Mouse (Mus musculus) T-helper 17 cell (primary cell): ENCODE measurements around the gene Clec11a.

Experiments
- in situ Hi-C, 2 experiments: fragments of 300-600 bp; cut with MboI, MseI; formaldehyde crosslinking; loops; 1 replicate in 1 of 2; 2 replicates in 1 of 2; pipeline ENCODE4 v1.15.1; 2025; ENCODE audit warnings: high pct_unique_total_duplicates in 2 of 2

Clec11a gene

DNA sequence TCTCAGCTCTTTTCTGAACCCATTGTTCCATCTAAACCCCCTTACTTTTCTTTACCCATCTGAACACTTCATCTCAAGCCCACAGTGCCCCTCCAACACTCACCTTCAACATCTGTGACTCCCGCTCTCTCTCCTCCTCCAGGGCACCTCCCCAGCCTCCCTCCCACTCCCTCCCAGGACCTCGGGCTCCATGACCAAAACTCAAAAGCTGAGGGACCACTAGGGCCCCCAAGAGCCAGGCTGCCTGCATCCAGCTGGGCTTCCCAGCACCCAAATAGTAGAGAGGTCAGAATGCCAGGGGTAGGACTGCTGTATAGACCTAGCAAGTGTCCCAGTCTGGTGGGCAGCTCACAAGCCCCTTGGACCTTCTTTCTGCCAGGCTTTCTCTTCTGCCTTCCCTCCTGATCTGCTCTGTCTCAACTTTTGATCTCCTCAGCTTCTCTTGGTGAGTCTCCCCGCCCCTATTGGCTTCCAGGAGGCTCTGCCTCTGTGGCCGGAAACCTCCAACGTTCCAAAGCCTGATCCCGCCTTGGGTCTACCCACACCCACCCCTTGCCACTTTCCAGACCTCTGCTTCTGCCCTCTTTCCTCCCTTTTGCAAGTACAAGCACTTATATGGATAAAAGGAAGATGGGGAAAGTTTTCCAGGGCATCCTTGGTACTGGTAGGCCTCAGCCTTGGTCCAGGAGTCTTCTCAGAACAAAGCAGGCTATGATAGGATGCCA lies at the start of gene Clec11a:
TSS of gene Clec11a (minus strand) at position 387 of the 725 bp plus-strand sequence.
- in situ Hi-C loops, result loop anchor here in 1 of 2 experiments (10.0 kb wide), 1 partner anchor 722 kb away; no protein-coding TSS in a partner anchor

DNA sequence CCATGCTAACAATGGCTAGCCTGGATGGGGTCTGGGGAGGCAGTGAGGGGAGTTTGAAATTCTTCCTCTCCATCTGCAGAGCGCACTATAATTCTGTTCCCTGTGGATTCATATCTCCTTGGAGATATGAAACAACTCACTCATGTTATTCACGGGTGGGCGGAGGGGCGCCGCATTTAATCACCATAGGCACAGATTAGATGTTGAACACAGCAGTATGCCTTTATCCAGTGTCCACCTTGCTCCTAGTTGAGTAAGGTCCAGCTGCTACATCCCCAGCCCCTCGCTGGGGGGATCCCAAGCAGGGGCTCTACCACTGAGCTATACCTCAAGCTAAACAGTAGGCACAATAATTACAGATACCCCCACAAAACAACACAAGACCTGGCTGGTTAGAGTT lies 48.7 kb upstream of the Clec11a start:
- in situ Hi-C loops, result no loop called here

GRCm38 (mm10) chr7:44353601-44354340 lies 47.1 kb upstream of the Clec11a start:
- in situ Hi-C loops, result loop anchor here (5.0 kb wide), 2 partner anchors 86 to 96 kb away; partner anchors contain the start of gene Acp4 (in 1 of the 2)

DNA sequence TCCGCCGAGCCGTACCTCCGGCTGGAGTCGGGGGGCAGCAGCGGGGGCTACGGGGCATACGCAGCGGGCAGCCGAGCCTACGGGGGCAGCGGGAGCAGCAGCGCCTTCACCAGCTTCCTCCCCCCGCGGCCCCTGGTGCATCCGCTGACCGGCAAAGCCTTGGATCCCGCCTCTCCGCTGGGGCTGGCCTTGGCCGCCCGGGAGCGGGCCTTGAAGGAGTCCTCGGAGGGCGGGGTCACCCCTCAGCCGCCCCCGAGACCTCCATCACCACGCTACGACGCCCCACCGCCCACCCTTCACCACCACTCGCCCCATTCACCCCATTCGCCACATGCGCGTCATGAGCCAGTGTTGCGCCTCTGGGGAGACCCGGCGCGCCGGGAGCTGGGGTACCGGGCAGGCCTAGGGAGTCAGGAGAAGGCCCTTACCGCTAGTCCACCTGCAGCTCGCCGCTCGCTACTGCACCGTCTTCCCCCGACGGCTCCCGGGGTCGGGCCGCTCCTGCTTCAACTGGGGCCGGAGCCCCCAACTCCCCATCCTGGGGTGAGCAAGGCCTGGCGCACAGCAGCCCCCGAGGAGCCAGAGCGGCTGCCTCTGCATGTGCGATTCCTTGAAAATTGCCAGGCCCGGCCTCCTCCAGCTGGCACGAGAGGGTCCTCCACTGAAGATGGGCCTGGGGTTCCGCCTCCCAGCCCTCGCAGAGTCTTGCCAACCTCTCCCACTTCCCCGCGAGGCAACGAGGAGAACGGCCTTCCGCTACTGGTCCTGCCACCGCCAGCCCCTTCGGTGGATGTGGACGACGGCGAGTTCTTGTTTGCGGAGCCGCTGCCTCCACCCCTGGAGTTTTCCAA lies 46.3 kb upstream of the Clec11a start:
- in situ Hi-C loops, result loop anchor here (5.0 kb wide), 2 partner anchors 86 to 96 kb away; partner anchors contain the start of gene Acp4 (in 1 of the 2)

DNA sequence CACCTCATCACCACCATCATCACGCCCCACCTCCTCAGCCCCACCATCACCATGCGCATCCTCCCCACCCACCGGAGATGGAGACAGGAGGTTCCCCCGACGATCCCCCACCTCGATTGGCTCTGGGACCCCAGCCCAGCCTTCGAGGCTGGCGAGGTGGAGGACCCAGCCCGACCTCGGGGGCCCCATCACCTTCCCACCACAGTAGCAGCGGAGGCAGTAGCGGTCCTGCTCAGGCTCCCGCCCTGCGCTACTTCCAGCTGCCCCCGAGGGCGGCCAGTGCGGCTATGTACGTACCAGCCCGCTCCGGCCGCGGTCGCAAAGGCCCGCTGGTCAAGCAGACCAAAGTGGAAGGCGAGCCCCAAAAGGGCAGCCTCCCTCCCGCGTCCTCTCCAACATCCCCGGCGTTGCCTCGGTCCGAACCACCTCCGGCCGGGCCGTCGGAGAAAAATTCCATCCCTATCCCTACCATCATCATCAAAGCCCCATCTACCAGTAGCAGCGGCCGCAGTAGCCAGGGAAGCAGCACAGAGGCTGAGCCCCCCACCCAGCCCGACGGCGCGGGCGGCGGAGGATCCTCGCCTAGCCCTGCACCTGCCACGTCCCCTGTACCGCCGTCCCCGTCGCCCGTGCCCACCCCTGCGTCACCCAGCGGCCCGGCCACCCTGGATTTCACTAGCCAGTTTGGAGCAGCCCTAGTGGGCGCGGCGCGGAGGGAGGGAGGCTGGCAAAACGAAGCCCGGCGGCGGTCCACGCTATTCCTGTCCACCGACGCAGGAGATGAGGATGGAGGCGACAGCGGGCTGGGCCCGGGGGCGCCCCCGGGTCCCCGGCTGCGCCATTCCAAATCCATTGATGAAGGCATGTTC lies 45.4 kb upstream of the Clec11a start:
- in situ Hi-C loops, result loop anchor here (5.0 kb wide), 2 partner anchors 85 to 95 kb away; partner anchors contain the start of gene Acp4 (in 1 of the 2)

DNA sequence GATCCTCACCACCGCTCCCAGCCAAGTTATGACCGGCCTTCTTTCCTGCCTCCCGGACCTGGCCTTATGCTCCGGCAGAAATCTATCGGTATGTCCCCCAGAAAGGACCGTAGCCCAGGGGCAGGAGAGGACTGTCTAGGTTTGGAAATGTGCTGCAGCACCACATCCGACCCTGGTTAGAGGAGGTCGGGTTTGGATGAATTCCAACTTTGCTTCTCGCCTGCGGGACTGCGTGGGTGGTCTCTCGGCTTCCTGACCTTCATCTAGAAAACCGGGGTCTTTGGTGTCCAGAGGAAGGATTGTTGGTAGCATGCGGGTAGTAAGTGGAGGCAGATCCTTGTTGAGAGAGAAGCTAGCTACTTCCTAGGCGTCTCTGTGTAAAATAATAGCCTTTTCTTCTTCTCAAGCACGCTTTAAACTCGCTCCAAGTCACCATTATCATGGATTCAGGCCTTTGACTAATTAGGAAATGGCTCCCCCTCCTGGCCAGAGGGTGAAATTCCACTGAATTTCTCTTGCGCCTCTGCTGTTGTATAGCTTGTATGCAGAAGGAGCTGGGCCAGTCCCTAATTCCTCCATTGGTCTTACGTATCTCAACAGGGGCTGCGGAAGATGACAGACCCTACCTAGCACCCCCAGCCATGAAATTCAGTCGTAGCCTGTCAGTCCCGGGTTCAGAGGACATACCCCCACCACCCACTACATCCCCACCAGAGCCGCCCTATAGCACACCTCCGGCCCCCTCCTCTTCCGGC lies 44.4 kb upstream of the Clec11a start:
- in situ Hi-C loops, result loop anchor here (5.0 kb wide), 2 partner anchors 84 to 94 kb away; partner anchors contain the start of gene Acp4 (in 1 of the 2)

GRCm38 (mm10) chr7:44349043-44349442 lies 42.3 kb upstream of the Clec11a start:
- in situ Hi-C loops, result loop anchor here in 1 of 2 experiments (10.0 kb wide), 1 partner anchor 394 kb away; the partner anchor contains the start of gene Klk1b8

DNA sequence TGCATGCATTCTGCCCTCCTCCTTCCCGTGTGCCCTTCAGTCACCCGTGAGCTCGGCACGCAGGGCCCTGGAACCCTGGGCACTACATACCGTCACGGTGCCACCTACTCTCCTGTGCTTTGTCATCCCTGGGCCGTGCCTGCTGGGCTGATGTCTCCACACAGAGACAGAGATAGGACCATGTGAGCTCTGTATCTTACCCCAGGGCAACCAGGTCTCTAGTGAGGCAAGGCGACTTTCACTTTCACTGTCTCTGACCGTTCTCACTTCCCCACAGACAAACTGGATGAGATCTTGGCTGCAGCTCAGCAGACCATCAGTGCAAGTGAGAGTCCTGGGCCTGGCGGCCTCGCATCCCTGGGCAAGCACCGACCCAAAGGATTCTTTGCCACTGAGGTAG lies 37.9 kb upstream of the Clec11a start:
- in situ Hi-C loops, result loop anchor here in 1 of 2 experiments (10.0 kb wide), 1 partner anchor 390 kb away; the partner anchor contains the start of gene Klk1b8

DNA sequence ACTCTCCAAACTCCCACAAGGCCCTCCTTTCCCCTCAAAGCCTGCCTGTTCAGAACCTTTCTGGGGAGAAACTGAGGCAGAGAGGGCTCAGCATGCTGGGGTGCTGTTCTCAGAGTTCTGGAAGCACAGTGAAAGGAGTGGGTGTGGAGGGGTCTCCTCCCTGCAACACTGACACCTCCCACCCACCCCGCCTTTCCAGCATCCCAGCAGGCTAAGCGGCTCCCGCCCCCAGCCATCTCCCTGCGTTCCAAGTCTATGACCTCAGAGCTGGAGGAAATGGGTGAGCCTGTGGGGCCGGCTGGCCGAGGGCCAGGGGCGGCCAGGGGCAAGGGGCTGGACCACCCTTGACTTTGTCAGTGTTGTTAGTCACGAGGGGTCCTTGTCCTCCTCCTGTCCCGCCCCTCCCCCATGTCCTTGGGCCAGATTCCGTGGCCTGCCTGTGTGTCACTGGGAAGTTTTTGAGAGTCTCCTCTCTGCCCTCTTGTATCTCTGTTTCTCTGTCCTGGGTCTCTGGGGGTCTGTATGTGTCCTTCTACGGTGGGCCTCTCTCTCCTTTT lies 36.8 kb upstream of the Clec11a start:
- in situ Hi-C loops, result loop anchor here in 1 of 2 experiments (10.0 kb wide), 1 partner anchor 389 kb away; the partner anchor contains the start of gene Klk1b8

DNA sequence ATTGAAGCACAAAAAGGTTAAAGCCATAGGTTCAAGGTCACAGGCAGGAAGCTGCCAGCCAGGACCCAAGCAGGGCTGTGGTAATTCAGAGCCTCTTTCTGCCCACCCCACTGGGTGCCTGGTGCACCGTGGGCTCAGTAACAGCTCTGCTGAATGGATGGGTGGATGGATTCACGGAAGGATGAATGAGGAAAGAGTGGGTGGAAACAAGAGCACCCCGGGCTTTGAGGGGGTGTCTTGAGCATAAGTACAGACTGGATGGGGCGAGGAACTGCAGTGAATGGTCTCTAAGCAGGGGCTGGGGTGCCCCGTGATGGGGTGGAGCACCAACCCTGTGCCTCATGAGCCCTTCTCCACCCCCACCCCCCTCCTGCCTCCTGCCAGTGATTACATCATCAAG lies 35.0 kb upstream of the Clec11a start:
- in situ Hi-C loops, result loop anchor here in 1 of 2 experiments (10.0 kb wide), 1 partner anchor 387 kb away; the partner anchor contains the start of gene Klk1b8

DNA sequence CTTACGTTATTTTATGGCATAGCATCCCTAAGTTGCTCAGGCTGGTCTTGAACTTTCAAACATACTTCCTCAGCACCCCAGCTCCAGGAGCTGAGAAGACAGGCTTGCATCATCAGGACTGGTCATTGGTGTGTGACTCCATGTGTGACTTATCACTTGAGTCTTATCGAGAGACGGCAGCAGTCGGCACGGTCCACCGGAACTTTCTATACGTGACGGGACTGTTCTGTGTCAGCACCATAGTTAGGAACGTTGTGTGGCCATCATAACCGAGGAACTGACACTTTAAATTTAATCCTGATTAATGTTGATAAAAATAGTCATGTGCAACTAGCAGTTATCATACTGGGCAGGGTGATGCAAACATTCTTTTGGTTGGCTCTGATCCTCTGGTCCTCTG lies 34.4 kb upstream of the Clec11a start:
- in situ Hi-C loops, result loop anchor here in 1 of 2 experiments (10.0 kb wide), 1 partner anchor 386 kb away; the partner anchor contains the start of gene Klk1b8

GRCm38 (mm10) chr7:44340226-44340625 lies 33.5 kb upstream of the Clec11a start:
- in situ Hi-C loops, result loop anchor here in 1 of 2 experiments (10.0 kb wide), 1 partner anchor 385 kb away; the partner anchor contains the start of gene Klk1b8

GRCm38 (mm10) chr7:44337121-44337849 lies 30.6 kb upstream of the Clec11a start:
- in situ Hi-C loops, result no loop called here

- in situ Hi-C loops, result no loop called here
Observed at GRCm38 (mm10) chr7:44336046-44337021, 29.6 kb upstream of the Clec11a start.

DNA sequence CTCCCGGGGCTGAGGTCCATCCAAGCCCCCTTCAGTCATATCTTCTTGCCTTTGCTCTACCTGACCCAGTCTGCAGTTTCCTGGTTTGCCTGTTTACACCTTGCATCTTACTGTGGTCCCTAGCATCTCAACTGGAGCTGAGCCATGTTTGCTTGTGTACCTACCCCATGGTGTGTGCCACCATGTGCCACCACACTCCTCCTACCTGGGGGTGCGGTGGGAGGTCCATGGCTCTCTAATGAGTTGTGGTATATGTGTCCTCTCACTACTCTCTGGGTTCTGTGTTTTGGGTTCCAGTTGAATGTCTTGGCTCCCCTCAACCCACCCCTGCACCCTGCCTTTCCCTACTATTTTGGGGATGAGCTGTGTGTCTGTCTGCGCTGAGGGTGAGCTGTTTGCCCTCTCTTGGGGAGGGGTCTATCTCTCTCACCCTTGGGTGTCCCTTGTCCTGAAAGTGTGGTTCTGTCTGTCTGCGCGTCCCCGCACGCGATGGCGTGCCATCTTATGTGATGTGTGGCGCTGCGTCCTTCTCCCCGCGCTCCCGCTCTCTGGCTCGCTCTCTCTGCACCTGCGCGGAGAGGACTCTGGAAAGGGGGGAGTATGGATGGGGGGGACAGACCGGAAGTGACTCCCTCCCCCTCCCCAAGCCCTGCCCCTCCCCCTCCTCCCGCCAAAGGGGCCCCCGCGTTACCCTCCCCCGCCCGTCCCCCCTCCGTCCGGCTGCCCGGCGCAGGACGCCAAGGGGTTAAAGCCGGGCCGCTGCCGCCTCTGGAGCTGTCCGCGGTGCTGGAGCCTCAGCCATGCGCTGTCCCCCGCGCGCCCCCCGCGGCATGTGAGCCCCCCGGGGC lies 28.6 kb upstream of the Clec11a start:
- in situ Hi-C loops, result no loop called here

GRCm38 (mm10) chr7:44334139-44334538 lies 27.4 kb upstream of the Clec11a start:
- in situ Hi-C loops, result no loop called here
